Mouse (Mus musculus) heart, adult 2 months (tissue): ENCODE results near the gene Zzef1.

Experiments
- CTCF ChIP-seq: fragments of 200-600 bp; IDR thresholded peaks from 2 replicates; pipeline ENCODE4 v1.8.1; 2022; ENCODE audit warnings: antibody characterized with exemption, mild to moderate bottlenecking, moderate library complexity
- EP300 ChIP-seq: fragments of 200-500 bp; IDR thresholded peaks from 2 replicates; pipeline ENCODE4 v1.6.1; 2011; ENCODE audit warnings: low read depth, low read length, control low read depth; ENCODE audit not compliant: insufficient read depth
- POLR2A ChIP-seq: fragments of 200-500 bp; IDR thresholded peaks from 2 replicates; pipeline ENCODE4 v1.6.1; 2011; ENCODE audit warnings: mild to moderate bottlenecking, low read depth, low read length, control low read depth; ENCODE audit not compliant: insufficient read depth

- TF ChIP-seq CTCF, result no peak
- TF ChIP-seq EP300, result no peak
- no peak for TF ChIP-seq POLR2A
These were observed 70.4 kb downstream of the Zzef1 start for GRCm38 (mm10) chr11:72866446-72866845.
